Mouse (Mus musculus): ENCODE results near the gene Dennd6a. TPM values are rescaled to one million over a fixed set of nuclear protein-coding genes. Genes with fewer than 3 reads are reported as not detected.
A peak's percentile ranks its signal among the peaks of the same experiment; 100 is the strongest.

Gene Dennd6a
- polyA plus RNA-seq, 1 experiment from 2014 or later: 26.9 TPM

DNA sequence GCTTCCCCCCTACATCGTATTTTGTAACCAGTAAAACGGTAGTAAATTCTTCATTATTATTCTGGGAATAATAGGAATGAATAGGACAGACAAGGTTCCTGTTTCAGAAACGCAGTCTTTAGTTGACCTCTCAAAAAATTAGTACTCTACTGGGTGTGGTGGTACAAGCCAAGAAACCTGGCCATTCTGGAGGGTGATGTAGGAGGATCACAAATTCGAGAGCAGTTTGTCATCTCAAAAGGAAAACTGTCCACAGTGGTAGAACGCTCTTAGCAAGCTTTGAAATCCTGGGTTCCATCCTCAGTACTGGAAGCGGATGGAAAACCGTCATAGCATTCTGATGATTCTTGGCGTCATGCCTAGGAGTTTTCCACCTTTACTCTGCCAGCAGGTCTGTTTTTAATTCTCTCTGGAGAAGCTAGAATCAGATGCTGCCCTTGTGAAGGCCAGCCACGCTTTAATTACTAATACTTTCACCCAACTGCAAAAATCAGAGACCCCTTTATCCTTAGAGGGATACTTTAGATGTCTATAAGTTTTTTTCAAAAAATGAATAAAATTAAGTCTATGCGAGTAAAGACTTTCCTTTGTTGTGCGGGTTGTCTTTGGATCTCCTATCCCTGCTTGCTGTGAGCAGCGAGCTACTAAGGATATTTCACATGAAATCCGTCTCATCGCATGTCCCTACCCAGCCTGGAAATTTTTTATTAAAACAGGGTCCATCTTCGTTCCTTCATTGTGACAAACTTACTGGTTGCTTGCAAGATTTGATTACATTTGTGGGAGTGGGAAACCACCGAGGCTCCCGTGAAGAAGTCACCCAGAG, 63.6 kb downstream of the Dennd6a start:
- 31% methylated on average over 17 of the region's 17 CpGs for WGBS
- peaks cover 31% of the 10 kb centered on the region for H3K4me1 ChIP-seq
- peak overlapping the region; percentile 55 for H3K9ac ChIP-seq
- H3K4me3 ChIP-seq: peak overlapping the region; percentile 95
- H3K27ac ChIP-seq: peak overlapping the region; percentile 96
- H3K4me2 ChIP-seq: peak overlapping the region; percentile 78
- peaks cover 7% of the 10 kb centered on the region for H3K36me3 ChIP-seq (ENCODE audit: poor library complexity, severe bottlenecking)
- ATAC-seq: peak; percentile 25
- no peaks in the 10 kb centered on the region for H3K27me3 ChIP-seq
- no peaks in the 10 kb centered on the region for H3K9me3 ChIP-seq (replicated peaks)

GRCm38 (mm10) chr14:26637851-26638707, 64.4 kb downstream of the Dennd6a start, which contains the start of gene Arf4:
Gene Arf4, plus strand, starts transcription at chr14:26638074.
- Histone ChIP-seq H3K4me1 (peaks cover 33% of the 10 kb centered on the region), H3K4me2 (peak within 1 kb of the TSS; percentile 78), H3K4me3 (peak within 1 kb of the TSS; percentile 95), H3K9ac (peak within 1 kb of the TSS; percentile 91), H3K9me3 (replicated peaks) (no peaks in the 10 kb centered on the region), H3K27me3 (no peaks in the 10 kb centered on the region), H3K36me3 (ENCODE audit: poor library complexity, severe bottlenecking) (no peaks in the 10 kb centered on the region), H3K27ac (peak within 1 kb of the TSS; percentile 96)
- ATAC-seq: peak; percentile 99
- WGBS: under 1% methylated on average over 83 of the region's 83 CpGs

DNA sequence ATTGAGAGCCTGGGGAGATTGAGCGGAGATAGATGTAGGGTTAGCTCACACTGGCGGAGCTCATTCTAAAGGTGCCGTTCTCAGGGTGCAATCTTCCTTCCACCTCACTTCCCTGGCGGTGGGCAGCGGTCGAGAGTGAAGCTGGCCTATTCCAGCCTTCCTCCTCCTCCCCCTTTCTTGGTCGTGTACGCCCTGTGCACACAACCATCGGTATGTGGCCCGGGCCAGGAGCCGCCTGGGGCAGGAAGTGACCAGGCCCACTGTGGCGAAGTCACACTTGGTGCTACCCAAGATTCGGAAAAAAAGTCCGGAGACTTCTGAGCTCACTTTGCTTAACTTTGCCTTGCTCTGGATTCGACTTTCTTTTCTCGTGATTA, 65.0 kb downstream of the Dennd6a start:
- peak overlapping the region; percentile 95 for H3K4me3 ChIP-seq
- peak; percentile 17 for ATAC-seq

GRCm38 (mm10) chr14:26639251-26639650, 65.6 kb downstream of the Dennd6a start:
- no peaks in the 10 kb centered on the region for H3K9me3 ChIP-seq (replicated peaks)
- WGBS: 2% methylated on average over 11 of the region's 11 CpGs
- no peak for ATAC-seq
- peak overlapping the region; percentile 78 for H3K4me2 ChIP-seq
- peak overlapping the region; percentile 91 for H3K9ac ChIP-seq
- H3K27me3 ChIP-seq: no peaks in the 10 kb centered on the region
- 0 out of 2 replicates have a peak overlapping the region, but pooled peaks have one; percentile 3 for H3K27ac ChIP-seq
- H3K36me3 ChIP-seq (ENCODE audit: poor library complexity, severe bottlenecking): no peaks in the 10 kb centered on the region
- H3K4me3 ChIP-seq: peak overlapping the region; percentile 95
- peaks cover 36% of the 10 kb centered on the region for H3K4me1 ChIP-seq

More for the DNA sequence above, 65.0 kb downstream of the Dennd6a start:
- no peaks in the 10 kb centered on the region for H3K27me3 ChIP-seq
- H3K4me1 ChIP-seq: peaks cover 35% of the 10 kb centered on the region
- no peaks in the 10 kb centered on the region for H3K9me3 ChIP-seq (replicated peaks)
- under 1% methylated on average over 16 of the region's 16 CpGs for WGBS
- H3K36me3 ChIP-seq (ENCODE audit: poor library complexity, severe bottlenecking): no peaks in the 10 kb centered on the region
- H3K9ac ChIP-seq: peak overlapping the region; percentile 91
- peak overlapping the region; percentile 96 for H3K27ac ChIP-seq
- peak overlapping the region; percentile 78 for H3K4me2 ChIP-seq

DNA sequence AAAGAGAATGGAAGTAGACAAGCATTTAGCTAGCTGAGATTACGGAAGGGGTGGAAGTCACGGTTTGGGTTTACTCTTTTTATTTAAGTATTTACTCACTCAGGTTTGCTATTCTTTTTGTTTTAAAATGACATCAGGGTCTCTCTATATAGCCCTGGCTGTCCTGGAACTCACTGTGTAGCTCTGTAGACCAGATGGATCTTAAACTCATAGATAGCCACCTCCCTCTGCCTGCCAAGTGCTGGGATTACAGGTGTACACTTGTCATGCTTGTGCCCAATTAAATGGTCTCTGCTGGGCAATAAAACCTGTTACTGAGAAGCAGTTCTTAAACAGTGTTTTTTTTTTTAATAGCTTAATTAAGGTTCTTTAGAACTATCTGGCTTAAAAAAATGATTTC, 66.3 kb downstream of the Dennd6a start:
- Histone ChIP-seq H3K4me2 (peak overlapping the region; percentile 78), H3K27me3 (no peaks in the 10 kb centered on the region), H3K4me3 (peak overlapping the region; percentile 95), H3K9ac (peak overlapping the region; percentile 91), H3K9me3 (replicated peaks) (no peaks in the 10 kb centered on the region), H3K27ac (no peak overlapping the region), H3K36me3 (ENCODE audit: poor library complexity, severe bottlenecking) (no peaks in the 10 kb centered on the region), H3K4me1 (peaks cover 39% of the 10 kb centered on the region)
- WGBS: 48% methylated on average over 2 of the region's 2 CpGs
- no peak for ATAC-seq

DNA sequence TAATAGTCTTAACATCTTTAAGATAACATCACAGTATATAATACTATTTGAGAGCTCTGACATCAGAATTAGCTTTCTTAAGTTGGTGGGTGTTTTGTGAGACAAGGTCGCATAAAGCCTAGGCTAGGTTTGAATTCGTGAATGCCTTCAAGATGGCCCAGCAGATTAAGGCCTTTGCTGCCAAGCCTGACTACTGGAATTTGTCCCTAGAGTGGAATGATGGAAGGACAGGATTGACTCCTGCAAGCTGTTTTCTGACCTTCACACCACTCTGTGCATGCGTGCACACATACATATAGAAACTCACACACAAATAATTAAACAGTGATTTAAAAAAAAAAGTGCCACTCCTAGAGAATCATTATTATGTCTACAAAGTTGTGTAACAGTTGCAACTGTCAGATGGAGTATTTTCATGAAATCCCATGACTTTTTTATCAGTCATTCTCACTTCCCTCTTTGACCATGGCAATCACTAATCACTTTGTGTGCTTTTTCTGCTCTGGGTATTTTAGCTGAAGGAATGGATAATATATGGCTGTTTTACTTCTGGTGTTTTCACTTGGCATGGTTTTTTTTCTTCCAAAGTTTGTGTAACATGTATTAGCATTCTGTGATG, 69.5 kb downstream of the Dennd6a start:
- Histone ChIP-seq H3K9me3 (replicated peaks) (no peaks in the 10 kb centered on the region), H3K4me2 (no peak overlapping the region), H3K27me3 (no peaks in the 10 kb centered on the region), H3K4me3 (no peak overlapping the region), H3K9ac (no peak overlapping the region), H3K4me1 (peaks cover 46% of the 10 kb centered on the region), H3K27ac (no peak overlapping the region), H3K36me3 (ENCODE audit: poor library complexity, severe bottlenecking) (peaks cover 8% of the 10 kb centered on the region)
- ATAC-seq: no peak
- WGBS: 81% methylated on average over 3 of the region's 3 CpGs

DNA sequence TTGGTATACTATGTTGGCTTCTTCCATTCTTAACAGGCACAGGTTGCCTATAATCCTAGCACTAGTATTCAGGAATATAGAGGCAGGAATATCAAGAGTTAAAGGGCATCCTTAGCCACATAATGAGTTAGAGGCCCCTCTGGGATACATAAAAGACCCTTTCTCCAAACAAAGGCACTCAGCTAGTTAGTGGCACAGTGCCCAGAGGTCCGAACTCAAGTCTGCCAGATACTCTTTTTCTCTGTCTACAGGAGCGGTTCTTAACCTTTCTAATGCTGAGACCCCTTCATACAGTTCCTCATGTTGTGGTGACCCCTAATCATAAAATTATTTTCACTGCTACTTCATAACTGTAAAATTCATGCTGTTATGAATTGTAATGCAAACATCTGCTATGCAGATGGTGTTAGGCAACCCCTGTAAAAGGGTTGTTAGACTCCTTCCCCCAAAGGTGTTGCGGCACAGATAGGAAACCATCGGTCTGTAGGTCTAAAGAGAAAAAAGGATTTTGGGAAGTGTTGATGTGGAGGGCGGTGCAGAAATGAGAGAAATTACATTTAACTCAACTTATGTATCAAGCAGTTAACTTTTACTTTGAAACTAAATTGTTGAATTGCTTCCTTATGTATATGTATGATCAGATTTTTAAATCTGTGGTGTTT, 72.5 kb downstream of the Dennd6a start:
- Histone ChIP-seq H3K4me2 (peak overlapping the region; percentile 44), H3K27ac (peak overlapping the region; percentile 66), H3K9ac (no peak overlapping the region), H3K36me3 (ENCODE audit: poor library complexity, severe bottlenecking) (peaks cover 23% of the 10 kb centered on the region), H3K27me3 (no peaks in the 10 kb centered on the region), H3K4me3 (no peak overlapping the region), H3K4me1 (peaks cover 28% of the 10 kb centered on the region), H3K9me3 (replicated peaks) (no peaks in the 10 kb centered on the region)
- 29% methylated on average over 5 of the region's 5 CpGs for WGBS
- peak; percentile 65; the same call in 1 of the 2 replicates for ATAC-seq

DNA sequence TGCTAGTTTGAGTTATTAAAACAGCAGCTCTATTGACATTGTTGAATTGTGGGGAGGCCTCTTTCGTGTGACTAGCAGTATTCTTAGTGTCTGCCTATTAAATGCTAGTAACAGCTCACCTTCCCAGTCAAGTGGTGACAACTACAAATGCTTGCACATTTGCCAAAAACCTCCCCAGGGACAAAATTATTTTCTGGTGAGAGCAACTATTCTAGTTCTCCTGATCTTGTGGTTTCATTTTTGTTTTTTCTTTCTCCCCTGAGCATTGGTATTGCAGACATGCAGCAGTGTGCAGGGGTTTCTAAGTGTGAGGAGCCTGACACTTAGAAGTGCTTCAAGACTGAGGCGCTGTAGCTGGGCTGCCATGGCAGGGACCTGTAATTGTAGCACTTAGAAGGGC, 74.2 kb downstream of the Dennd6a start:
- H3K4me2 ChIP-seq: no peak overlapping the region
- no peak overlapping the region for H3K4me3 ChIP-seq
- no peak overlapping the region for H3K27ac ChIP-seq
- H3K4me1 ChIP-seq: peaks cover 23% of the 10 kb centered on the region
- H3K27me3 ChIP-seq: no peaks in the 10 kb centered on the region
- WGBS: 89% methylated on average over 2 of the region's 2 CpGs
- no peak for ATAC-seq
- peaks cover 35% of the 10 kb centered on the region for H3K36me3 ChIP-seq (ENCODE audit: poor library complexity, severe bottlenecking)
- no peaks in the 10 kb centered on the region for H3K9me3 ChIP-seq (replicated peaks)
- no peak overlapping the region for H3K9ac ChIP-seq

GRCm38 (mm10) chr14:26651901-26652300, 78.2 kb downstream of the Dennd6a start:
- H3K9me3 ChIP-seq (replicated peaks): no peaks in the 10 kb centered on the region
- H3K27me3 ChIP-seq: no peaks in the 10 kb centered on the region
- ATAC-seq: no peak
- peaks cover 68% of the 10 kb centered on the region for H3K36me3 ChIP-seq (ENCODE audit: poor library complexity, severe bottlenecking)
- no peak overlapping the region for H3K4me3 ChIP-seq
- H3K9ac ChIP-seq: no peak overlapping the region
- H3K27ac ChIP-seq: no peak overlapping the region
- H3K4me1 ChIP-seq: peaks cover 3% of the 10 kb centered on the region; the same call in 1 of the 2 replicates
- H3K4me2 ChIP-seq: no peak overlapping the region

GRCm38 (mm10) chr14:26658178-26658577, 84.5 kb downstream of the Dennd6a start:
- H3K4me2 ChIP-seq: no peak overlapping the region
- no peak overlapping the region for H3K4me3 ChIP-seq
- no peak for ATAC-seq
- peaks cover 64% of the 10 kb centered on the region for H3K36me3 ChIP-seq (ENCODE audit: poor library complexity, severe bottlenecking)
- no peaks in the 10 kb centered on the region for H3K27me3 ChIP-seq
- no peaks in the 10 kb centered on the region for H3K9me3 ChIP-seq (replicated peaks)
- H3K27ac ChIP-seq: no peak overlapping the region
- no peak overlapping the region for H3K9ac ChIP-seq
- H3K4me1 ChIP-seq: no peaks in the 10 kb centered on the region

DNA sequence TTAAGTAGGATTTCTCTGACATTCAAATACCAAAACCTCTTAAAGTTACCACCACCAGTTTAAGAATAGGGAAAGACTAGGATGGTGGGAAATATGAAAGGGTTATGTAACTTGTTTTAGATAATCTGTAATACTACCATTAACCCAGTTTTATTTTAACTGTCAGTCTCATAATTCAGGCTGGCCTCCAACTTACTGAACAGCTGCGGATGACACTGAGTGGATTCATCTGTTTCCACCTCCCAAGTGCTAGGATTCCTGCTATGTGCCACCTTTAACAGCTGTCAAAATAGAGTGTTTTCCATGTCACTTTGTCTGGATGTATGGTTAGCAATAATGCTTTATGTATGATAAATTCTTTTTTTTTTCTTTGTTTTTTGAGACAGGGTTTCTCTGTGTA, 86.6 kb downstream of the Dennd6a start:
- peaks cover 53% of the 10 kb centered on the region for H3K36me3 ChIP-seq (ENCODE audit: poor library complexity, severe bottlenecking)
- WGBS: 92% methylated on average over 1 of the region's 1 CpGs

More for the DNA sequence above, 86.6 kb downstream of the Dennd6a start:
- ATAC-seq: no peak
- Histone ChIP-seq H3K4me2 (no peak overlapping the region), H3K27ac (no peak overlapping the region), H3K27me3 (no peaks in the 10 kb centered on the region), H3K9me3 (replicated peaks) (no peaks in the 10 kb centered on the region), H3K4me3 (no peak overlapping the region), H3K9ac (no peak overlapping the region), H3K4me1 (no peaks in the 10 kb centered on the region)
